Mouse (Mus musculus) c-Kit-positive CD71-negative TER-119-negative erythroid progenitor cells, embryonic 14.5 days (primary cell): ENCODE results near the gene Ptprd.

Experiments
- DNase-seq: peaks from one replicate; pipeline ENCODE4 v3.0.0-alpha.2; 2013; ENCODE audit warnings: low read depth

Ptprd gene

DNA sequence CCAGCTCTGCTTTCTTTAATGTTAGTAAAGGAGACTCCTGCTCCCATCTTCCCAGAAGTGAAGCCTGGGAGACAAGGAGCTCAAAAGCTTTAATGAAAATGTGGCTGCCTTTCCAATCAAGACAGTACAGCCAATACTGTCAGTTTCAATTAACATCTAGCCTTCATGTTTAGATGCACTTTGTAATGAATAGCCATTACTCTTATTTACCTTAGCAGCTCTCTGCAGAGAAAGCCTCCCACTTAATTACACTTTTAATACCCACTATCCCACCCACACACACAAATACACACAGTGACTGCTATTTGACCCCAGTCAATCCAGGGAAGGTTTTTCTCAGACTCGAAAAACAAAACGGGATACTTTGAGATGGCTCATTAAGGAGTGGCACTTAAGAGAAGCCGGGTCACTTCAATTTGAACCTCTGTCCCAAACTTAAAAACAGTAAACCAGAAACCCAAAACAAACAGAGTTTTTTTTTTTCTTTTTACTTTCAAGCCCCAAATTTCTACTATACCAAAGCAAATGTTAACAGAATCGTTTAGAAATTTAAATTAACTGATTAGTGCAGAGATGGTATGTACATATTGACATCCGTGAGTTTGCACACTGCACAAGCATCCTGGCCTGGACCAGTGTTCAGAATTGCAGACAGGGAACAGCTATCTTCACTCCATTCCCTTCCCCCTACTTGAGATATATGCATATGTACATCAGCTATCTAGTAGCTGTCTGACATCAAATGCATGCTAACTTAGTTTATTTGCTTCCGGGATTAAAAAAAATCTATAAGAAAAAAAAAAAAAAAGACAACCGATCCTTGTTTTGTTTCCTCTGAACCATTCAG lies 1824.6 kb downstream of the Ptprd start:
- DNase-seq = no peak

DNA sequence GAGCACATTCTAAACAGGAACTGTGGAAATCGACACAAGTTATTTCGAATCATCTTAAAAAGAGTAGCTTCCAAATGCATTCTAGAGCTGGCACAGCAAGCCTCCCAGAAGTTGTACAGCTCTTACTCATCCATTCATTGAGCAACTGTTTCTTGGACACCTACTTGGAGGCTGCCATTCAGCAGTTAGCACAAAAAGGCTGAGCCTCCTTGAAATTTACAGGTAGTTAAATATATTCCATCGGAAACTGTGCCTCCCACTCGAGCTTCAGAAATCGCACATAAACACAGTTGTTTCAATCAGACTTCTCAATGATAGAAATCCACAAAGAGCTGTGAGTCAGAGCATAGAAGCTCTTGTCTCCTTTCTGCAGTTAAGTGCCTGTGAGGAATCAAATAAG lies 1825.9 kb downstream of the Ptprd start:
- DNase-seq = no peak

DNA sequence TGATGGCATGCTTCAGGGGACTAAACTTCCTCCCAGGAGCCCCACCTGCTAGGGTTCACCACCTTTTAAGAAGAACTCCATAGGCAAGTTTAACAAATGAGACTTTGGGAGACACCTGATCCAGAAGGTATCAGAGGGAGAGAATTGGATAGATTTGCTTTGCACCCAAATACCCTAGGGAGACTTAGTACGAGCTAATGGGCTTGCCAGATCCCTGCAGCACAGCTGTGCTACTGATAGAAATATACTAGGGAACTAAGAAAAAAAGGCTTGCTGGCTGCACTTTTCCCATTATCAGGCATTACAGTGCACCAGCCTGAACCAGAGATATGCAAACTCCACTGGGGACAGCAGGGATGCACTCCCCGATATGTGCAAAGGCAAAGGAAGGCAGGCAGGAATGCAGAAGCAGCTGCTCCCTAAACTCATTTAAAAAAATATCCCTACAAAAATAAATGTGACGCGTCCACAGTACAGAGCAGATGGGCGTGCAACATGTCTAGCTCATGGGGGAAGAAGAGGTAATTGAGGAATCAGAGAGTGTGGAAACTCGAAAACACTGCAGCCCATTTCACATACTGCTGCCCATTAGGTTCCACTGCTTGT lies 1831.3 kb downstream of the Ptprd start:
- DNase-seq = no peak

GRCm38 (mm10) chr4:76370041-76370880 lies 1841.5 kb downstream of the Ptprd start:
- no peak for DNase-seq

DNA sequence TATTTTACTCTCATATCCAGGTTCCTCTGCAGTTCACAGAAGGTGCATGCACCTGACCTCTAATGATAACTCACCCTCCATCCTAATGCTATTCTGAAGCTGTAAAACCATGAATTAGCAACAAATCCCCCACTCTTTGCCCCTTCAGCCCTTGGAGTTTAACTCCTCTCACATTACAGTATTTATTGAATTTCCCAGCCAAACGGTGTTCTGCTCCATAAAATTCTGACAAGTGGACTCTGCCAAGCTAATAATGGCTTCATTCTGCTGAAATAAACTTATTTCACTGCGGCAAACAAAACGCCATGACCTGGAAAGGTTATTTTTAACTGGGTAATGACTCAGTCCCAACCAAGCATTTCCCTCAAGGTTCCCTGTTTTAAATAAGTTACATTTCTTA lies 1842.7 kb downstream of the Ptprd start:
- no peak for DNase-seq

DNA sequence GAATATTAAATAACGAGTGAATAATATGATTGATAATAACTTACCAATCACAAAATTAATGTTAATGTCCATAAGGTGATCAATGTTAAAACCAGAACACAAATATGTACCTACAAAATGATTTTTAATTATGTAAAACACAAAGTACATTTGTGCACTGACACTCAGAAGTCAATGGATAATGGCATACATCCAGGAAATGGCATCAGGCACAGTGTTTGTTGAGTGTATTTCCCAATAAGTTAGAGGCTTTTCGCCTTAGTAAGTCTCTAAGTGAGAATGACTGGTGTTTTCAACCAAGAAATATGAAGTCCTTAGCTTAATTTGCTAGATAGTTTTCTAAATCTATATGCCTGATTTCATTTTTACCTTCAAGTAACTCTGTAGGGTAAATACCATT lies 1843.5 kb downstream of the Ptprd start:
- DNase-seq = no peak

DNA sequence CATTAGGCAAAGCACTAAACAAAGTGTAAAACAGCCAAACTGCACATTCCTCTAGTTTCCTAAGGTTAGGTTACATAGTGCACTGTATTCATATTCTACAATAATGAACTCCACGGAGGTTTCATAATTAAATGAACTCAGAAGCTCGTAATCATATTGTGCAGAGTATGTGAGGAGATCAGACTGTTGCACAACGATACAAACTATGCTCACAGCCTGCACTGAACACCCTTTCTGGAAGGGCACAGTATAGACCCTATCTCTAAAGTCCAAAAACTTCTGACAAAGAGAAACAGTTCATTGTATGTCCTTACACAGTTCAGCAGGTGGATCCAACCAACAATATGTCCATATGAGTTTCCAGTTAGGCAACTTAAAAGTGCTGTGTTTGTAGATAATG lies 1844.5 kb downstream of the Ptprd start:
- no peak for DNase-seq

DNA sequence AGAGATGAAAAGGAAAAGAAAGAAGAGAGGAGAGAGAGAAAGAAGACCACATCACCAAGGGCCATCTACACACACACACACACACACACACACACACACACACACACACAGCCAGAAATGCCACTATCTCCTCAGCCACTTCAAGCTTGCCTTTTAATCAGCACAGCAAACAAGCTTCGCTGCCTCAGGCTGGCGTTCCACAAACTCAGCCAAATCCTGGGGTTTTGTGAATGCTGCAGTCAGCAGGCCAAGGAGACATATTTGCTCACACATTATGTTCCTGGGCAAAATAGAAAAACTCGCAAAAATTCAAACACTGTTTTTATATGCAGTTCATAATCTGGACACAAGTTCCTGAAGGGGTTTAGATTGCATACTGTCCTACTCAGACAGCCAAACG lies 1845.9 kb downstream of the Ptprd start:
- DNase-seq = no peak

GRCm38 (mm10) chr4:76361546-76361945 lies 1850.2 kb downstream of the Ptprd start:
- DNase-seq = no peak

- no peak for DNase-seq
Measured at GRCm38 (mm10) chr4:76354167-76354566, 1857.6 kb downstream of the Ptprd start.

- no peak for DNase-seq
Measured at GRCm38 (mm10) chr4:76352468-76352867, 1859.3 kb downstream of the Ptprd start.

GRCm38 (mm10) chr4:76351201-76351979 lies 1860.4 kb downstream of the Ptprd start:
- DNase-seq = no peak

DNA sequence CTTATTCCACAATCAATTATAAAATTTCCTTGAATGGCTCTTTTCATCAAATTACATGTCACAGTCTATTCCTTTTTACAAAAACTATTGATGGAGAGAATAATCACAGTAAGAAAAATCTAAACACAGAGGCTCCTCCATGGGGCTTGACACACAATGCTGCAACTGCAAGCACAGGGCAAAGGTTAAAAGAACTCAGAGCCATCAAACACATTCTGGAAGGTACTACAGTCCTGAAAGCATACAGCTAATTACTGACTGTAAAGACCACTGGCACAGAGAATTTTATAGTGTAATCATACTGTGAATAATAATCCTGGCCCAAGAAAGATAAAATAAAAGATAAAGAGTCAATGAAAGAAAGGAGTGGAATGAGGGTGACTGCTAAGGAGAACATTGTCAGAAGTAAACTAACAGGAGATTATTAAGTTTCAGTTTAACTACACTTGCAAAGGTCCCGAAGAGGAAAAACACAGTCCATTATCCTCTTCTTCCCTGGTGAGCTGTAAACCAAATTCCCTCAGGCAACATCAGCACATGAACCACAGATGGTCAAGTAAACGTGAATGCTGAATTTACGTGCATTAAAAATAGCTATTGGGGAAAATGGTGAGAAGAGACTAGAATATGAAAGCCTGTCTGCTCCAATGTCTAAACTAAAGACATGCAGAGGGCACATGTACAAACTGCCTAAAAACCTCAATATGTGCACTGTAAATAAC lies 1861.4 kb downstream of the Ptprd start:
- no peak for DNase-seq

GRCm38 (mm10) chr4:76344059-76344458 lies 1867.7 kb downstream of the Ptprd start:
- DNase-seq = no peak

GRCm38 (mm10) chr4:76337926-76338325 lies 1873.8 kb downstream of the Ptprd start:
- DNase-seq = no peak

DNA sequence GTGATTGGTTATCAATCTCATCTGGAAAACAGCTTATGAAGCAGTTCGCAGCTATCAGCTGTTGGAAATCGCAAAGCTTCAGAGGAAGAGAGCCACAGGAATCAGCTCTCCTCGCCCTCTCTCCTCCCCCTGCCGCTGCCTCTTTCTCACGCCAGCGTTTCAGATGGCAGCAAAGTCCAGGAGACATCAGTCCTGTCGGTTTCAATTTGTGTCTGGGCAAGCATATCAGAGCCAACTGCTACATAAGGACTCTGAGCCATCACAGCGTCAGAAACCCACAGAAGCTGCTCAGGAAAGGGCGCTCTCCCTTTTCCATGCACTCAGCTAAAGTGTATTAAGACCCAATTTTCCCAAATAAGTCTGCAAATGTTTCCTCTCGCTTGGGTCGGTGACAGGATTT lies 1884.4 kb downstream of the Ptprd start:
- no peak for DNase-seq

- no peak for DNase-seq
Measured at GRCm38 (mm10) chr4:76325646-76326045, 1886.1 kb downstream of the Ptprd start.

DNA sequence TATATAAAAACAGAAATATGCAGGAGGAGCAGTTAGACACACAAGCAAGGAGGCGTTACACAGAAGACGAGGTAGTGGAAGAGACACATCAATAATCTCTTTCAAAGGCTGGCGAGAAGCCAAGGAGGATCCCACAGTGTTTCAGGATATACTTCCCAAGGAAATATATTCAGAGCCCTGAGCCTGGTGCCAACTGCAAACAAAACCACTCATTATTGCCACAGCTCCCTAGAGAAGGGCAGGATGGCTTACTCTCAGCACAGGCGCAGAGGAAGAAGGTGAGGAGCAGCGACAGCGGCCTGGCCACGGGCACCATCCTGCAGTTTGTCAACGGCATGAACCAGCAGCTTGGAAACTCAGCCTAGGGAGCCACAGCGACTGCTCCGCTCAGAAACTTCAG lies 1886.8 kb downstream of the Ptprd start:
- no peak for DNase-seq

- no peak for DNase-seq
Measured at GRCm38 (mm10) chr4:76324509-76324908, 1887.3 kb downstream of the Ptprd start.

GRCm38 (mm10) chr4:76319874-76320273 lies 1891.9 kb downstream of the Ptprd start:
- no peak for DNase-seq

DNA sequence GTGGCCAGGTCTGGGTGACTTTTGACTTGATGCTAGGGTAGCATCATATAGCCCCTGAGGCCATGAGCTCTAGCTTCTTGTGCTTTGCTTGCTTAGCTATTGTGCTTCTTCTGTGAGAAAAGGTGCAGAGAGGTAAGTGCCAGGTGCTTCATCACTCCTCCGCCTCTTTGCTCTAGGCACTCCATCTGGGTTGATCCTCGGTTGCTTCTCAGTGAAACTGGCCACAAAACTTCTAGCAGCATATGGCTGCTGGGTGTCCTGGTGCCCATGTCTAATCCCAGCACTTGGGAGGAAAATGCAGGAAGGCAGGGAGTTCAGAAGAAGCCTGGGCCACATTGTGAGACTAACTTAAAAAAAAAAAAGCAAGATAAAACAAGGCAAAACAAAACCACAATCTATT lies 1895.8 kb downstream of the Ptprd start:
- DNase-seq = no peak
